Mouse (Mus musculus) forebrain, embryonic 16.5 days (tissue): ENCODE measurements around the gene Zfp57. TPM values are rescaled to one million over a fixed set of nuclear protein-coding genes. Genes with fewer than 3 reads are reported as not detected.

ENCODE experiments used
- ATAC-seq: fragments of 200-750 bp; cut with Nextera tagmentation; 2 replicates; pipeline ENCODE4 v1.8.0; 2017; ENCODE audit warnings: mild to moderate bottlenecking, moderate library complexity
- H3K27ac ChIP-seq: fragments of 300-500 bp; sonication (generic); 2 replicates; pipeline ENCODE4 v1.5.1; 2014; ENCODE audit warnings: low read length, control low read depth
- H3K27me3 ChIP-seq: fragments of 300-500 bp; sonication (generic); replicated peaks from 2 replicates; pipeline ENCODE4 v1.6.1; 2014; ENCODE audit warnings: low read length; ENCODE audit not compliant: control insufficient read depth, insufficient read depth
- H3K36me3 ChIP-seq: fragments of 300-500 bp; sonication (generic); 2 replicates; pipeline ENCODE4 v1.6.1; 2014; ENCODE audit not compliant: control insufficient read depth, insufficient read depth
- H3K4me1 ChIP-seq: fragments of 300-500 bp; sonication (generic); replicated peaks from 2 replicates; pipeline ENCODE4 v1.6.1; 2014; ENCODE audit warnings: low read length; ENCODE audit not compliant: control insufficient read depth, insufficient read depth
- H3K4me2 ChIP-seq: fragments of 300-500 bp; sonication (generic); 2 replicates; pipeline ENCODE4 v1.6.1; 2014; ENCODE audit warnings: mild to moderate bottlenecking, low read length, control low read depth
- H3K4me3 ChIP-seq: fragments of 300-500 bp; sonication (generic); replicated peaks from 2 replicates; pipeline ENCODE4 v1.5.1; 2014; ENCODE audit warnings: mild to moderate bottlenecking, low read length, control low read depth
- H3K9ac ChIP-seq: fragments of 300-500 bp; sonication (generic); replicated peaks from 2 replicates; pipeline ENCODE4 v1.6.1; 2014; ENCODE audit warnings: low read depth, low read length, control low read depth
- H3K9me3 ChIP-seq: fragments of 300-500 bp; sonication (generic); 2 replicates; pipeline ENCODE4 v1.6.1; 2016; ENCODE audit warnings: low read length; ENCODE audit not compliant: control insufficient read depth
- WGBS: fragments of 180-500 bp; shearing (Covaris S2); extraction: QIAGEN DNeasy Blood & Tissue Kit; methylation state at CpG from one replicate; pipeline ENCODE4 v1.1.7; 2014; 5-methylcytosine and 5-hydroxymethylcytosine counted together
- polyA plus RNA-seq: library from polyadenylated mRNA; unstranded; fragments of >200 nt; fragmentation: Nextera tagmentation; extraction: Ambion mirVana; gene quantifications from 2 replicates; pipeline ENCODE4 v1.2.1, GENCODE M21; 2015

Gene Zfp57
- polyA plus RNA-seq, result 351 and 383 TPM in 2 replicates

DNA sequence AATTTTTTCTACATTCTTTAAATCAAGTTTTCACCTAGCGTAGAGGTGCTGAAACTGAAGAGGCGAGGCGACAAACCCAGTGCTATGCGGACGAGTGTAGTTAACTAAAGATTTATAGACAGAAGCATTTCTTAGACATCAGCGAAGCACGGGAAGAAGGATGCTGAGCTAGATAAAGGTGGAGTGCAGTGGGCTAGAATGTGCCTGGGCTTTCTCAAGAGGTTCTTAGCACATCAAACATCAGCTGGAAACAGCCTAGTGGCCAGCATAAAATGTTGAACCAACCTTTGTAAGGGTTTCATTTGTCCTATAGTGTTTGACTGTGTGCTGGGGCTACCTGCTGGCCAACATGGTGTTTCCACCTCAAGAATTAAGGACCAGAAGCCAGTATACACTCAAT is at the start of gene Zfp57:
Zfp57 (plus strand) TSS at position 301 of the 400 bp plus-strand sequence.
- no peak for ATAC-seq
- WGBS, result 95% methylated on average over 7 of the region's 7 CpGs

DNA sequence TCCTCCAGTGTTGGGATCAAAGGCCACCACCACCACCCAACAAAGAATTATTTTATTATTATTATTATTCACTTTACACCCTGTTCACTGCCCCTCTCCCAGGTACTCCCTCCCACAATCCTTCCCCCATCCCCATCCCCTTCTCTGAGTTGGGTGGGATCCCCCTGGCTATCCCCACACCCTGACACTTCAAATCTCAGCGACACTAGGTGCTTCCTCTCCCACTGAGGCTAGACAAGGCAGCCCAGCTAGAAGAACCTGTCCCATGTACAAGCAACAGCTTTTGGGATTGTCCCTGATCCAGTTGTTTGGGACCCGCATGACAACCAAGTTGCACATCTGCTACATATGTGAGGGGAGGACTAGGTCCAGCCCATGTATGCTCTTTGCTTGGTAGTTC is 48.3 kb upstream of the Zfp57 start:
- no peaks in the 10 kb centered on the region for H3K9me3 ChIP-seq
- H3K27me3 ChIP-seq, result no peaks in the 10 kb centered on the region
- H3K4me1 ChIP-seq, result peaks cover 18% of the 10 kb centered on the region
- H3K9ac ChIP-seq, result no peak overlapping the region
- no peak overlapping the region for H3K4me2 ChIP-seq
- H3K4me3 ChIP-seq, result no peak overlapping the region
- no peak overlapping the region for H3K27ac ChIP-seq
- H3K36me3 ChIP-seq, result peaks cover 15% of the 10 kb centered on the region; the same call in 1 of the 2 replicates
- no peak for ATAC-seq
- 84% methylated on average over 2 of the region's 2 CpGs for WGBS

More for the DNA sequence above, at the start of gene Zfp57:
- peaks cover 14% of the 10 kb centered on the region for H3K4me1 ChIP-seq
- H3K36me3 ChIP-seq, result peaks cover 4% of the 10 kb centered on the region; the same call in 1 of the 2 replicates
- no peaks in the 10 kb centered on the region for H3K9me3 ChIP-seq
- no peak within 1 kb of the TSS for H3K9ac ChIP-seq
- H3K4me3 ChIP-seq, result peak within 1 kb of the TSS; percentile 56; the same call in 1 of the 2 replicates
- H3K27ac ChIP-seq, result no peak within 1 kb of the TSS
- H3K27me3 ChIP-seq, result no peaks in the 10 kb centered on the region
- H3K4me2 ChIP-seq, result peak within 1 kb of the TSS; percentile 54

DNA sequence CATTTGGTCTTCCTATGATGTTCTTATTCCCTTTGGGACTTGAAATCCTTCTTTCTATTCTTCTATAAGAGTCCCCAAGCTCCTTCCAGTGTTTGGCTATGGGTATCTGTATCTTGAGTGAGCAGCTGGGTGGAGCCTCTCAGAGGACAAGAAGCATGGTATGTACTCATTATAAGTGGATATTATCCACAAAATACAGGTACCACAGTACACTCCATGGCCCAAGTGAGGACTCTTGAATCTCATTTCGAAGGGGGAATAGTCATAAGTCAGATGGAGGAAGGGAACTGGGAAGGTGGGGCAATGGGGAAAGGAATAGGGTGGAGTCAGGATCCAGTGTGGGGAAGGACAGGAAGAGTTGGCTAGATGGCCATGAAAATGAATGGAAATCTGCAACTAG is 47.9 kb upstream of the Zfp57 start:
- WGBS, result 86% methylated on average over 1 of the region's 1 CpGs
- H3K27ac ChIP-seq, result no peak overlapping the region

DNA sequence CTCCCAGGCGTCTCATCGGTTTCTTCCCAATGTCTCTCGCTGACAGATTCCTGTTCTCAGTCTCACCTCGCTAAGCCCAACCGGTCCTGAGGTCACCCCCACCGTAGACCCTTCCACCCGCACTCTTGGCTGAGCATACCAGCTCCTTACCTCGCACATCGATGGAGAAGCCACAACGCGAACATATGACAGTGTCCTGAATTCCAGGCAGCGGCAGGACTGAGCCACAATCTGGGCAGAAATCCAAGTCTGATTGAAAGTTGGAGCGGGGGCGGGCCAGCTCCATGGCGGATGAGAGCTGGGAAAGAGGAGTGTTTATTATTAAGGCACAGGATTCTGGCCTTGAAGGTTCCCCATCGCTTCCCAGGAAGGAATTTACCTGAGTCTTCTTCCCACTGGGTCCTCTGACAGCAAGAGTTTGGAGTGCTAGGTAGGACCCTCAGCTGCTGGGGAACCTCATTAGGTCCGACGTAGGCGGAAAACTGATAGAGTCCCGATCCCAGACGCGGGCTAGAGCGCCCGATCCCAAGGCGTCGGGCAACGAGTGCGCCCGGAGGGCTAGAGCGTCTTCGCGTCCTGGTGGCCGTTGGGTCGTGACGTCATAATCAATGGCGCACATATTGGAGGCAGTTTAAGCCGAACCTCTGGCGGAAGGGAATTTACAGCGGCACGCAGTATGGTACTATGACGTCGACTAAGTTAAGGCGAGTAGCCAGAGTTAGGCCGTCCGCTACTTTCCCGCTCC is 42.8 kb upstream of the Zfp57 start, which contains the start of the genes Znrd1 and Znrd1as:
Znrd1 (minus strand) TSS at position 561 of the 745 bp plus-strand sequence.
Znrd1as (plus strand) TSS at position 594 of the 745 bp plus-strand sequence.
- no peaks in the 10 kb centered on the region for H3K9me3 ChIP-seq
- peaks cover 7% of the 10 kb centered on the region; the same call in 1 of the 2 replicates for H3K36me3 ChIP-seq
- H3K4me3 ChIP-seq, result peak within 1 kb of the TSS; percentile 55
- H3K27me3 ChIP-seq, result no peaks in the 10 kb centered on the region
- ATAC-seq, result peak; percentile 98
- peak within 1 kb of the TSS; percentile 83 for H3K9ac ChIP-seq
- peak within 1 kb of the TSS; percentile 88 for H3K4me2 ChIP-seq
- H3K4me1 ChIP-seq, result peaks cover 14% of the 10 kb centered on the region
- WGBS, result under 1% methylated on average over 46 of the region's 46 CpGs
- peak within 1 kb of the TSS; percentile 82 for H3K27ac ChIP-seq

More for the DNA sequence above, 47.9 kb upstream of the Zfp57 start:
- Histone ChIP-seq H3K27me3 (no peaks in the 10 kb centered on the region), H3K4me3 (no peak overlapping the region), H3K36me3 (peaks cover 15% of the 10 kb centered on the region; the same call in 1 of the 2 replicates), H3K9me3 (no peaks in the 10 kb centered on the region), H3K4me1 (peaks cover 19% of the 10 kb centered on the region), H3K4me2 (no peak overlapping the region), H3K9ac (no peak overlapping the region)
- ATAC-seq, result no peak

DNA sequence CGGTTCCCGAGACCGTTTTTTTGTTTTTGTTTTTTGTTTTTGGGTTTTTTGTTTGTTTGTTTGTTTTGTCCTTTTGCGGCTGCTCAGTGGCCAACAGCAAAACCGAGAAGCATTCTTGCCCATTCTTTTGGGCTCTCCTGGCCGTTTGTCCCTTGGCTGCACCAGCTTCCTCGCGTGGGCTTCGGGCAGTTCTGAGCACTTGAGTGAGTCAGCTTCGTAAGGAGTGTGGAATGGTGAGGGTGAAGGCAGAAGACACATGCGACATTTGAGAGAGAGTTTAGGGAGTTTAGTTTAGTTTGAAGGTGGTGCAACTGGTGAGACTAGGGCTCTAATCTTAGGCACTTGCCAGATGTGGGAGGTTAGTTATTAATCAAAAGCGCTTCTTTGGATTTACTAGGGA is 42.1 kb upstream of the Zfp57 start:
- ATAC-seq, result peak; percentile 4; the same call in 1 of the 2 replicates
- peaks cover 14% of the 10 kb centered on the region for H3K4me1 ChIP-seq
- H3K27ac ChIP-seq, result no peak overlapping the region
- peaks cover 7% of the 10 kb centered on the region; the same call in 1 of the 2 replicates for H3K36me3 ChIP-seq
- peak overlapping the region; percentile 83 for H3K9ac ChIP-seq
- H3K4me3 ChIP-seq, result peak overlapping the region; percentile 55
- H3K27me3 ChIP-seq, result no peaks in the 10 kb centered on the region
- peak overlapping the region; percentile 88 for H3K4me2 ChIP-seq
- no peaks in the 10 kb centered on the region for H3K9me3 ChIP-seq
- WGBS, result 9% methylated on average over 12 of the region's 12 CpGs

DNA sequence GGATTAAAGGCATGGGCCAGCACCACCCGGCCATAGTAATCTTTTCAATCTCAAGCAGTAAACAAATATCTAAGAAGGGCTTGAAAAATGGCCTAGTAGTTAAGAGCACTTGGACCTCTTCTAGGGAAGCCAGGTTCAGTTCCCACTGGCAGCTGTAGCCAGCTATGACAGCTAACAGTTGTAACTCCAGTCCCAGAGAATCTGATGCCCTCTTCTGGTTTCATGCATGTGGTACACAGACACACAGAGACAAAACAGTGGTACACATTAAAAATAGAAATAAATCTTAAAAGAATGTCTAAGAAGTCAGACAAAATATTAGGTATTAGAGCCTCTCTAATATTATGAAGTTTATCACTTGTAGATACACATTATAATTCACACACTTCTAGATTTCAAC is 39.8 kb upstream of the Zfp57 start:
- no peak for ATAC-seq
- 88% methylated on average over 1 of the region's 1 CpGs for WGBS
- H3K4me2 ChIP-seq, result no peak overlapping the region
- H3K4me1 ChIP-seq, result peaks cover 14% of the 10 kb centered on the region
- no peak overlapping the region for H3K27ac ChIP-seq
- no peaks in the 10 kb centered on the region for H3K27me3 ChIP-seq
- no peaks in the 10 kb centered on the region for H3K9me3 ChIP-seq
- H3K36me3 ChIP-seq, result no peaks in the 10 kb centered on the region
- no peak overlapping the region for H3K4me3 ChIP-seq
- no peak overlapping the region for H3K9ac ChIP-seq

DNA sequence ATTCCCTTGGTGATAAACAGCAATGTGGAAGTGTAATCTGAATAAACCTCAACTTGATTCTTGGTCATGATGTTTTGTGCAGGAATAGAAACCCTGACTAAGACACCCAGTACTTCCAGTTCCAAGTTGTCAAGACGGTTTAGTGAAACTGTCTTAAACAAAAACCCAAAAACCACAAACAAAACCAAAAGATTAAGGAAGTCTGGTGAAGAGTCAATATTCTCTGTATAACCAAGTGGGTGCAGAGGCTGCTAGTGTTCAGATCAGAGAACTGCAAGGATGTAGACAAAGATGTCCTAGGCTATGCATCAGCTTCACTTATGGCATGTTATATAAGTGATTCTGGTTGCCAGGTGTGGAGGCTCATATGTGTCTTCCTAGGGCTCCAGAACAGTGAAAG is 34.1 kb upstream of the Zfp57 start:
- Histone ChIP-seq H3K9me3 (no peaks in the 10 kb centered on the region), H3K27me3 (no peaks in the 10 kb centered on the region), H3K36me3 (no peaks in the 10 kb centered on the region), H3K4me1 (no peaks in the 10 kb centered on the region), H3K9ac (no peak overlapping the region), H3K4me2 (no peak overlapping the region), H3K4me3 (no peak overlapping the region), H3K27ac (no peak overlapping the region)
- ATAC-seq, result no peak
- WGBS, result 94% methylated on average over 1 of the region's 1 CpGs

DNA sequence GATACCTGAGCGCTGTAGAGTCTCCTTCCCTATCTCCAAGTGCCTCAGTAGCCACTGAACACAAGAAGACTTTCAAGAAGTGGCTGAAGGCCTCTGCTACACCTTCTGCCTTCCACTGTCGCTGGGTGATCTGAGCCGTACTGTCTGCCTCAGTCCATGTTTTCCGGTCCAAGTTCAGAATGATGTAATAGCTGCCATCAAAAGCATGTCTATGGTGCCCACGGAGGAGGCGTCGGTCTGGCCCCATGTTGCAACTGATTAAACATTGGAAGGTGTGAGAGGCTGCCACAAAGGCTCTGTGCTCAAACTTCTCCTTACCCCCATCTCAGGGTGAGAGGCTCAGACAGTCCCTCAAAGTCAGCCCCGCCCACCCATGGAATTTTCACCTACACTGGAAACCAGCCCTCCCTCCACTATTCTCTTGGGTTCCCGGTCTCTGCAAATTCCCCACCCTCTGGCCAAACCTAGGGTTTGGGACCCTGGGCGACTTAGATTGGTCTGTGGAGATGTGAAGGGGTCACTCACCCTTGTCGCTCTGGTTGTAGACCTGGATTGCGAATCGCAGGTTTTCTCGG is 30.6 kb upstream of the Zfp57 start:
- WGBS, result 87% methylated on average over 14 of the region's 14 CpGs
- no peak for ATAC-seq

DNA sequence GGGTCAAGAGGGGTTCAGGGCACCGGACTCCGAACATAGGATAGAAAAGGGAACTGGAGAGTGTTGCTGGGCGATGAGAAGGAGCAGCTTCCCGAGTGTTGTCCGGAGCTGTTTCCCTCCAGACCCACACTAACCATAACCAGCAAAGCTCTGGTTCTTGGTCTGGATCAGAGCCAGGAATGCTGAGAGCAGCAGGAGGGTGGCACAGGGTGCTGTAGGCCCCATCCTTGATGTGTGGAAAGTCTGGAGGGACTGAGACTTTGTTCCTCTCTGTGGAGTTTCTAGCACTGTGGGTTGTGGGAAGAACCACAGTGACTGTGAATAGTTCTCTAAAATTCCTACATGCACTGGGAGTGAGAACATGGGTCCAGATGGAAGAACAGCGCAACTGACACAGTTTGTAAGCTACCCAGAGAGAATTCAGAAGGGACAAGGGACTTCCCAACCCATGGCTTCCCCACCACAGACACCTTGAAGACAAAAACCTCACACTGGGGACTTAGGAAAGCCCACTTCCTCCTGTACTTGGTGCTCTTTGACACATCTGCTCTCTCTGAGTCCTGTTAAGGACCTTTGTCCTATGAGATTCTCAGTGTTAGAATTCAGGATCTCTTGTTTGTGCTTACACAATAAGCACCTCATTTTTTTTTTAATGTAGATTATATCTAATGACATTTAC is 29.7 kb upstream of the Zfp57 start:
- H3K27me3 ChIP-seq, result no peaks in the 10 kb centered on the region
- 88% methylated on average over 6 of the region's 6 CpGs for WGBS
- no peaks in the 10 kb centered on the region for H3K9me3 ChIP-seq
- H3K27ac ChIP-seq, result no peak overlapping the region
- no peaks in the 10 kb centered on the region for H3K36me3 ChIP-seq
- H3K4me1 ChIP-seq, result no peaks in the 10 kb centered on the region
- no peak overlapping the region for H3K9ac ChIP-seq
- ATAC-seq, result no peak
- H3K4me3 ChIP-seq, result no peak overlapping the region
- H3K4me2 ChIP-seq, result no peak overlapping the region

More for the DNA sequence above, 30.6 kb upstream of the Zfp57 start:
- H3K27ac ChIP-seq, result no peak overlapping the region
- no peak overlapping the region for H3K4me3 ChIP-seq
- no peaks in the 10 kb centered on the region for H3K9me3 ChIP-seq
- H3K4me1 ChIP-seq, result no peaks in the 10 kb centered on the region
- no peaks in the 10 kb centered on the region for H3K36me3 ChIP-seq
- H3K4me2 ChIP-seq, result no peak overlapping the region
- no peaks in the 10 kb centered on the region for H3K27me3 ChIP-seq
- no peak overlapping the region for H3K9ac ChIP-seq
